Mouse (Mus musculus) myocyte (in vitro differentiated cells): Measurements from ENCODE around the gene Plagl1.

ENCODE experiments used
- CEBPB ChIP-seq: IDR thresholded peaks from 2 replicates; pipeline ENCODE4 v1.6.1; 2011; ENCODE audit warnings: mild to moderate bottlenecking, moderate library complexity; ENCODE audit not compliant: poor library complexity, insufficient read depth, severe bottlenecking
- MYOD1 ChIP-seq, 3 experiments: IDR thresholded peaks; one replicate each; pipeline ENCODE4 v1.6.1; 2011; ENCODE audit warnings: control low read depth in 2 of 3, low read depth in 2 of 3, mild to moderate bottlenecking in 2 of 3, moderate library complexity in 1 of 3; ENCODE audit not compliant: insufficient read length in 2 of 3, control insufficient read depth in 1 of 3
- MYOG ChIP-seq, 3 experiments: IDR thresholded peaks; one replicate each; pipeline ENCODE4 v1.6.1; 2011; ENCODE audit warnings: control low read depth in 2 of 3, low read depth in 2 of 3, mild to moderate bottlenecking in 2 of 3; ENCODE audit not compliant: insufficient read length in 2 of 3, control insufficient read depth in 1 of 3, insufficient read depth in 1 of 3
- POLR2A ChIP-seq: IDR thresholded peaks from one replicate; pipeline ENCODE4 v1.6.1; 2011; ENCODE audit warnings: low read depth, mild to moderate bottlenecking, control low read depth, moderate library complexity; ENCODE audit not compliant: insufficient read length
- POLR2AphosphoS2 ChIP-seq: IDR thresholded peaks from one replicate; pipeline ENCODE4 v1.6.1; 2011; ENCODE audit warnings: low read depth, control low read depth; ENCODE audit not compliant: insufficient read length
- TCF12 ChIP-seq: IDR thresholded peaks from one replicate; pipeline ENCODE4 v1.6.1; 2011; ENCODE audit warnings: mild to moderate bottlenecking, control low read depth; ENCODE audit not compliant: poor library complexity, insufficient read depth, severe bottlenecking

GRCm38 (mm10) chr10:13065129-13065752, 4.9 kb downstream of the Plagl1 start:
- no peak for TF ChIP-seq POLR2A
- TF ChIP-seq TCF12: no peak
- TF ChIP-seq POLR2AphosphoS2: no peak
- TF ChIP-seq CEBPB: no peak
- no peak for TF ChIP-seq MYOD1 (IDR thresholded peaks at IDR 0.05; ENCODE audit: control insufficient read depth in 1 of 3, insufficient read length in 2 of 3, low read depth in 2 of 3)
- no peak for TF ChIP-seq MYOG (IDR thresholded peaks at IDR 0.05; ENCODE audit: control insufficient read depth in 1 of 3, insufficient read depth in 1 of 3, insufficient read length in 2 of 3, low read depth in 2 of 3)
